Mouse (Mus musculus) lung, embryonic 16.5 days (tissue): ENCODE data around the gene Olfr282. TPM values are rescaled to one million over a fixed set of nuclear protein-coding genes. Genes with fewer than 3 reads are reported as not detected.
A peak's percentile ranks its signal among the peaks of the same experiment; 100 is the strongest.

Experiments
- ATAC-seq: fragments of 200-750 bp; cut with Nextera tagmentation; 2 replicates; pipeline ENCODE4 v1.8.0; 2017; ENCODE audit warnings: low read depth, mild to moderate bottlenecking, moderate library complexity
- H3K27ac ChIP-seq: fragments of 300-500 bp; sonication (generic); 2 replicates; pipeline ENCODE4 v1.5.1; 2014; ENCODE audit warnings: mild to moderate bottlenecking, control low read depth, low read length
- H3K27me3 ChIP-seq: fragments of 300-500 bp; sonication (generic); 2 replicates; pipeline ENCODE4 v1.6.1; 2014; ENCODE audit warnings: low read depth, low read length, mixed read lengths; ENCODE audit not compliant: control insufficient read depth, insufficient read depth
- H3K36me3 ChIP-seq: fragments of 300-500 bp; sonication (generic); 2 replicates; pipeline ENCODE4 v1.6.1; 2014; ENCODE audit warnings: low read length; ENCODE audit not compliant: control insufficient read depth, insufficient read depth
- H3K4me1 ChIP-seq: fragments of 300-500 bp; sonication (generic); replicated peaks from 2 replicates; pipeline ENCODE4 v1.6.1; 2014; ENCODE audit warnings: low read length, mixed read lengths; ENCODE audit not compliant: control insufficient read depth, insufficient read depth
- H3K4me2 ChIP-seq: fragments of 300-500 bp; sonication (generic); 2 replicates; pipeline ENCODE4 v1.6.1; 2014; ENCODE audit warnings: low read depth, low read length, control low read depth
- H3K4me3 ChIP-seq: fragments of 300-500 bp; sonication (generic); 2 replicates; pipeline ENCODE4 v1.5.1; 2014; ENCODE audit warnings: mild to moderate bottlenecking, low read length, control low read depth
- H3K9ac ChIP-seq: fragments of 300-500 bp; sonication (generic); 2 replicates; pipeline ENCODE4 v1.6.1; 2014; ENCODE audit warnings: low read length, control low read depth
- H3K9me3 ChIP-seq: fragments of 300-500 bp; sonication (generic); 2 replicates; pipeline ENCODE4 v1.6.1; 2016; ENCODE audit warnings: low read length; ENCODE audit not compliant: control insufficient read depth
- WGBS: fragments of 180-500 bp; shearing (Covaris S2); extraction: QIAGEN DNeasy Blood & Tissue Kit; methylation state at CpG from one replicate; pipeline ENCODE4 v1.1.7; 2014; 5-methylcytosine and 5-hydroxymethylcytosine counted together
- polyA plus RNA-seq: library from polyadenylated mRNA; unstranded; fragments of >200 nt; fragmentation: Nextera tagmentation; extraction: Ambion mirVana; gene quantifications from 2 replicates; pipeline ENCODE4 v1.2.1, GENCODE M21; 2015

The Olfr282 gene
- polyA plus RNA-seq, 1 experiment from 2014 or later = not detected

DNA sequence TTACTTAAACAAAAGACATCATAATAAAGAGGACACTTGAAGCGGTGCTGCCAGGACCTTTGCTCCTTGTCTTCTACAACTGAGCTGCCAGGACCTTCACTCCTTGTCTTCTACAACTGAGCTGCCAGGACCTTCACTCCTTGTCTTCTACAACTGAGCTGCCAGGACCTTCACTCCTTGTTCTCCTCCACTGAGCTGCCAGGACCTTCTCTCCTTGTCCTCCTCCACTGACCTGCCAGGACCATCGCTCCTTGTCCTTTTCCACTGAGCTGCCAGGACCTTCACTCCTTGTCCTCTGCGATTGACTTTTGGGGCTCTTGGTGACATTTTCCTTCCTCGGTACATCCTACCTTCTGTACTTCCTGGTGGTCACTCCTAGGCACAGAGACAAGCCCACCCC, 17.5 kb downstream of the Olfr282 start:
- no peaks in the 10 kb centered on the region for H3K36me3 ChIP-seq
- no peaks in the 10 kb centered on the region for H3K4me1 ChIP-seq
- H3K9ac ChIP-seq = no peak overlapping the region
- H3K9me3 ChIP-seq = no peaks in the 10 kb centered on the region
- WGBS = 49% methylated on average over 4 of the region's 4 CpGs
- H3K4me3 ChIP-seq = no peak overlapping the region
- ATAC-seq = no peak
- no peaks in the 10 kb centered on the region for H3K27me3 ChIP-seq
- no peak overlapping the region for H3K4me2 ChIP-seq
- no peak overlapping the region for H3K27ac ChIP-seq

DNA sequence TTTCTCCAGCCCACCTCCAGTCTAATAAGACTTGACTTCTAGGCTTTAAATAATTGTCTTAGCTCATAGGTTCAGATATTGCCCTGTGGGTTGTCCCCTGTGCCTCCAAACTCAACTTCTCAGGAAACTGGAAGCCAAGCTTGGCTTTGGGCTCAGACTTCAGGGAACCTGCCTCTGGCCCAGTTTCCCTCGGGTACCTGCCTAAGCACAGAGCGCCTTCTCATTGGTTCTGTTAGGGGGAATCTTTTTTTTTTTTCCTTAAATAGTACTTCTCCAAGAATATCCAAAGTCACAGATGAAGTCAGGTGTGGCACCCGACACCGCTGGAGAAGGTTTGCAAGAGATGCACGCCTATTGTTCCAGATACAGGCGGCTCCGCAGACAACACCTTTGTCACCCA, 21.3 kb downstream of the Olfr282 start, which contains the start of gene Olfr281:
Olfr281 (plus strand) TSS at position 301 of the 400 bp plus-strand sequence.
- Histone ChIP-seq H3K27me3 (no peaks in the 10 kb centered on the region), H3K27ac (no peak within 1 kb of the TSS), H3K9me3 (no peaks in the 10 kb centered on the region), H3K9ac (no peak within 1 kb of the TSS), H3K4me2 (no peak within 1 kb of the TSS), H3K36me3 (no peaks in the 10 kb centered on the region), H3K4me3 (no peak within 1 kb of the TSS), H3K4me1 (no peaks in the 10 kb centered on the region)
- WGBS = 86% methylated on average over 7 of the region's 7 CpGs
- ATAC-seq = no peak

DNA sequence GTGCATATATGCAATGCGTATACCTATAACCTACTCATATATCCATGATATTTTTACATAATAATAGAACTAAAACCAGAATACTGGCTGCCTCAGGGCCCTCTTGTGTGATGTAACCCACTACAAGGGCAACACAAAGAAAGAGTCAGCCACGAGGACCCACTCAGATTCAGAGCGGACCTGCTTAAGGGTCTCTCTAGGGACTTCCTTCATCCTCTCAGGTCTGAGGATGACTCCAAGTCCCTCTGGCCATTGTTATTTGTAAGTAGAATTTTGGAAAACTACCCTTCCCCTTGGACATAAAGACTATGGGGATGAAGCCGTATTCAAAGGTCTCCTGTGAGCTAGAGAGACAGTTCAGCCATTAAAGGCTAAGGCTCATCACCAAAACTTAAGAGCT, 38.6 kb downstream of the Olfr282 start, which contains the start of gene OR5BS1P:
OR5BS1P (plus strand) TSS at position 301 of the 400 bp plus-strand sequence.
- H3K4me3 ChIP-seq = no peak within 1 kb of the TSS
- no peaks in the 10 kb centered on the region for H3K27me3 ChIP-seq
- WGBS = 82% methylated on average over 4 of the region's 4 CpGs
- no peak for ATAC-seq
- H3K27ac ChIP-seq = no peak within 1 kb of the TSS
- H3K9me3 ChIP-seq = no peaks in the 10 kb centered on the region
- H3K4me1 ChIP-seq = no peaks in the 10 kb centered on the region
- no peaks in the 10 kb centered on the region for H3K36me3 ChIP-seq
- H3K4me2 ChIP-seq = no peak within 1 kb of the TSS
- no peak within 1 kb of the TSS for H3K9ac ChIP-seq

DNA sequence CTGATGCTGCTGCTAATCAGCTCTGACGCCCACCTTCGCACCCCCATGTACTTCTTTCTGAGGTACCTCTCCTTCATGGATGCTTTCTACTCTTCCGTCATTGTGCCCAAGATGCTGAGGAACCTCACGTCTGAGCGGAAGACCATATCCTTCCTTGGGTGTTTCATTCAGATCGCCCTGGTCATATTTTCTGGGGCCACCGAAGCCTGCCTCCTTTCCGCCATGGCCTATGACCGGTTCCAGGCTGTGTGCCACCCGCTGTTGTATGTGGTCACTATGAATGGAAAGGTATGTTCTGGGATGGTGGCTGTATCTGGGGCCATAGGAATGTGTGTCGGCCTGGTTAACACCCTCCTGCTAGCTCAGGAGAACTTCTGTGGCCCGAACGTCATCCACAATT, 40.5 kb downstream of the Olfr282 start:
- no peak for ATAC-seq
- Histone ChIP-seq H3K27ac (no peak overlapping the region), H3K4me3 (no peak overlapping the region), H3K36me3 (no peaks in the 10 kb centered on the region), H3K4me1 (no peaks in the 10 kb centered on the region), H3K4me2 (no peak overlapping the region), H3K27me3 (no peaks in the 10 kb centered on the region), H3K9ac (no peak overlapping the region), H3K9me3 (no peaks in the 10 kb centered on the region)
- WGBS = 91% methylated on average over 13 of the region's 13 CpGs

DNA sequence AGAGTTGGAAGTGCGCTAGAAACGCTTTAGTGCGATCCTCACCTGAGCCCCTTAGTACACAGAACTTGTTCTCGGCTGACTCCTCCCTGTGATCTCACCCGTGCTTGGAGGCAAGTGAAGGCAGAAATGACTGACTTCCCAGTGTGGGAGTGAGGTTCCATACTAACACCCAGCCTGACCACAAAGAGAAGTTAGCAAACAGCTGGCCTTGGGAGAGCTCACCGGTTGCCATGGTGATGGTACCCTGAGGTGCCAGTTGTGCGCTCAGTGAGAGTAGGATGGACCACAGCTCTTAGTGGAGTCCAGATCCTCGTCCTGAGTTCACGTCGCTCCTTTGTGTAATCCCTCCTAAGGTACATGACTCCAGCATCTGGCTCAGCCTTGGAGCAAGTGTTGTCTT, 43.9 kb downstream of the Olfr282 start:
- Histone ChIP-seq H3K4me1 (no peaks in the 10 kb centered on the region), H3K27me3 (no peaks in the 10 kb centered on the region), H3K9ac (no peak overlapping the region), H3K36me3 (no peaks in the 10 kb centered on the region), H3K9me3 (no peaks in the 10 kb centered on the region), H3K4me3 (no peak overlapping the region), H3K27ac (no peak overlapping the region), H3K4me2 (no peak overlapping the region)
- ATAC-seq = no peak
- WGBS = 73% methylated on average over 10 of the region's 10 CpGs

DNA sequence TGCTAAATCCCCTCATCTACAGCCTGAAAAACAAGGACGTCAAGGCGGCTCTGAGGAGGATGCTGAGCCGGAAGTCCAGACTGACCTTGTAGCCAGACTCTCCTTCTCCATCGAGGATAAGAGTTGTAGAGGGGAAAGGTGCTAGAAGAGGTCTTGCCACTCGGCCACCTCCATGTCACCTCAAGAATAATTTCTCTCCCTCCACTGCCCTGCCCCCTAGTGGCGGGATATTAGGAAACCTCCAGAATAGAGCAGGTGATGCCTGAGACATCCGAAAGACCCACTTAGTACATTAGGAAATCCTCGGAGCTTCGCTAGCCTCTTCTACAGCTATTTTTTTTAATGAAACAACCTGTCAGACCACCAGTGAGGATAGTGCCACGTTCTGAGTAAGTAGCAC, 44.4 kb downstream of the Olfr282 start:
- H3K27ac ChIP-seq = no peak overlapping the region
- H3K4me2 ChIP-seq = no peak overlapping the region
- no peaks in the 10 kb centered on the region for H3K4me1 ChIP-seq
- no peak for ATAC-seq
- no peaks in the 10 kb centered on the region for H3K36me3 ChIP-seq
- no peaks in the 10 kb centered on the region for H3K27me3 ChIP-seq
- no peaks in the 10 kb centered on the region for H3K9me3 ChIP-seq
- no peak overlapping the region for H3K4me3 ChIP-seq
- H3K9ac ChIP-seq = no peak overlapping the region
- 46% methylated on average over 10 of the region's 10 CpGs for WGBS

DNA sequence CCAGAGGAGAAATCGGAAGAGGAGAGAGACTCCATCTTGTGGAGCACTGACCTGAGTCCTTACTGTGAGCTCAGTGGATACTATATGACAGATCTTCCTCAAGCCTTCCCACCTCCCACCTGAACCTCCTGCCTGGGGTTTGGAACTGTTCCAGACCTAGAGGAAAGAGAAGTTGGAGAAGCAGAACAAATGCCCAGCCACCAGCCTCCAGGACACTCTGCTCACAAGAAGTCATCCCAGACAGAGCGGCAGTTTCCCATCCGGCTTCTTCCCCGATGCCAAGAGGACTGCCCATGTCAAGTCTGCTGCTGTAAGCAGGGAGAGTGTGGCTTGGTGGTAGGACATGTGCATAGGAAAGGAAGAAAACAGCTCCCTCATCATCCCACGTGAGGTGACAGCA, 45.3 kb downstream of the Olfr282 start:
- WGBS = 84% methylated on average over 5 of the region's 5 CpGs
- Histone ChIP-seq H3K36me3 (no peaks in the 10 kb centered on the region), H3K9ac (no peak overlapping the region), H3K4me1 (no peaks in the 10 kb centered on the region), H3K27me3 (no peaks in the 10 kb centered on the region), H3K4me2 (no peak overlapping the region), H3K9me3 (no peaks in the 10 kb centered on the region), H3K27ac (no peak overlapping the region), H3K4me3 (no peak overlapping the region)
- ATAC-seq = no peak

DNA sequence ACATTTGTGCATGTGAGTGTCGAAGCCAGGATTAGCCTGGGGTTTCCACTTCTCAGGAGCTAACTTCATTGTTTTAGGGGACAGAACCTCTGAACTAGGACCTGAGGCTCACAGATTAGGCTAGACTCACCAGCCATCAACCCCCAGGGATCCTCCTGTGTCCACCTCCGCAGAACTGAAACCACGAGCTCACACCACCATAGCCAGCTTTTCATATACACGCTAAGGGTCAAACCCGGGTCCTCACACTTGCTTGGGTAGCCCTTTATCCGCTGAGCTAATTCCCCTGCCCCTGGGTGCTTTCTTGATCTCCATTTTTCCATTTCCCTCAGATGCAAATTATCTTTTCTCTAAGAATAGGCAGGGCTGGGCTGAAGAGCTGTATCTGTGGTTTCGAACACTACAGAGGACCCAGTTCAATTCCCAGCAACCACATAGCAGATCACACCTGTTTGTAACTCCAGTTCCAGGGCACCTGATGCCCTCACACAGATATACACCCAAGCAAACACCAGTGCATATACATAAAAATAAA, 48.6 kb downstream of the Olfr282 start:
- H3K4me3 ChIP-seq = no peak overlapping the region
- H3K27ac ChIP-seq = no peak overlapping the region
- 78% methylated on average over 7 of the region's 7 CpGs for WGBS
- ATAC-seq = no peak
- H3K27me3 ChIP-seq = no peaks in the 10 kb centered on the region
- H3K36me3 ChIP-seq = no peaks in the 10 kb centered on the region
- H3K4me2 ChIP-seq = no peak overlapping the region
- H3K9me3 ChIP-seq = no peaks in the 10 kb centered on the region
- H3K9ac ChIP-seq = no peak overlapping the region
- peaks cover 3% of the 10 kb centered on the region; the same call in 1 of the 2 replicates for H3K4me1 ChIP-seq

DNA sequence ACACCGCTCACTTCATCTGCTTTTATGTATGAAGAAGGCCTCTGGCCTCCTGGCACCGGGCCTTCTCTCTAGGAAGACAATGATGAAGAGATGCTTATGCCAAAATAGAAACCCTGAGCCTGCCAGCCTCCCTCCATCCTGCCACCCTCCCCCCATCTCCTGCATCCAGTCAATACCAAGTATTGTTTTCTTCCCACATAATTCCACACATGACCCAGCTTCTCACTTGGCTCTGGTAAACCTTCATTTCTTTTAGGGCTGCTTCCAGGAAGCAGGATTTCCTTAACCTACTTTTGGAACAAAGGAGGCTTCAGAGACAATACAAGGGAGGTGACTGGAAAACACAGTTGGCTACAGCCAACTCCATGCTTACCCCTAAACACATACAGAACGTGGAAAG, 51.7 kb downstream of the Olfr282 start, which contains the start of gene Lalba:
Lalba (minus strand) TSS at position 21 of the 400 bp plus-strand sequence.
- Histone ChIP-seq H3K27me3 (no peaks in the 10 kb centered on the region), H3K9ac (no peak within 1 kb of the TSS), H3K4me3 (no peak within 1 kb of the TSS), H3K27ac (peak within 1 kb of the TSS; percentile 45; the same call in 1 of the 2 replicates), H3K4me2 (no peak within 1 kb of the TSS), H3K4me1 (peaks cover 4% of the 10 kb centered on the region; the same call in 1 of the 2 replicates), H3K9me3 (no peaks in the 10 kb centered on the region), H3K36me3 (no peaks in the 10 kb centered on the region)
- WGBS = 43% methylated on average over 3 of the region's 3 CpGs
- ATAC-seq = peak; percentile 60
